Mouse (Mus musculus) mouse embryonic stem cell (cell line): ENCODE measurements around the gene Dennd4a.

ENCODE experiments used
- in situ Hi-C, 2 experiments: fragments of 300-500 bp; cut with MboI; formaldehyde crosslinking; loops; 1 replicate in 1 of 2; 3 replicates in 1 of 2; pipeline ENCODE4 v1.14.3; 2019 to 2020; ENCODE audit warnings: low sequenced_read_pairs in 2 of 2, low pct_unique_long_range_greater_than_20kb in 1 of 2, mixed read lengths in 1 of 2; ENCODE audit not compliant: unreplicated experiment in 1 of 2

Dennd4a gene

GRCm38 (mm10) chr9:64810822-64811537, at the start of gene Dennd4a:
Gene Dennd4a, plus strand, starts transcription at chr9:64811340.
- in situ Hi-C loops = no loop called here

DNA sequence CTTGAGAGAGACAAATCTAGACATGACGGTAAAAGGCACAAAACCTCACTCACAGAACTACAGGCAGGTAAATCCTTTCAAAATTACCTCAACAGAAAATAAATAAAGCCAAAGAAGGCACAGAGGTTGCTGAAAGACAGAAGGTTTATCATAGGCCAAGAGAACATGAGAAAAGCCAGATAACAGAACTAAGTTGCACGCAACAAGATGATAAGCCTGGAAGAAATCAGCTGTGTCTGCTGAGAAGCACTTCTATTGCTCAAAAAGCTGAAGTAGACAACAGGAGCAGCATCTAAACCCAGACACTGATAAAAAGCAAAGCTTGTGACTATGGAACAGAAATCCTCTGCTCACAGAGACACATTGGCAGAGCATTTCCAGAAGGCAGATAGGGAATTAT, 46.3 kb upstream of the Dennd4a start:
- in situ Hi-C loops = no loop called here

DNA sequence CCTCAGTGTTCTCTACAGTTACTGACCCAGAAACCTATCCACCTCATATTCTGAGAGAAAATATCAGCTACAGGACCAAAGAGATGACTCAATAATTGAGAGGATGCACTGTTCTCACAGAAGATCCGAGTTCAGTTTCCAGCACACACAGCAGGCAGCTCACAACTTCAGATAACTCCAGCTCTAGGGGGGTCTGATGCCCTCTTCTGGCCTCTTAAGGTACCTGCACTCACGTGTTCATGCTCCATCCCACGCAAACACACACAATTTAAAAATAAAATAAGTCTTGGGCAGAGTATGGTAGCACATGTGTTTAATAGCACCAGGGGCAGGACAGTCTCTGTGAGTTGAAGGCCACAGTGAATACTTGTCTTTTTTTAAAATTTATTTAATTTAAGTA, 45.0 kb upstream of the Dennd4a start:
- in situ Hi-C loops = no loop called here

DNA sequence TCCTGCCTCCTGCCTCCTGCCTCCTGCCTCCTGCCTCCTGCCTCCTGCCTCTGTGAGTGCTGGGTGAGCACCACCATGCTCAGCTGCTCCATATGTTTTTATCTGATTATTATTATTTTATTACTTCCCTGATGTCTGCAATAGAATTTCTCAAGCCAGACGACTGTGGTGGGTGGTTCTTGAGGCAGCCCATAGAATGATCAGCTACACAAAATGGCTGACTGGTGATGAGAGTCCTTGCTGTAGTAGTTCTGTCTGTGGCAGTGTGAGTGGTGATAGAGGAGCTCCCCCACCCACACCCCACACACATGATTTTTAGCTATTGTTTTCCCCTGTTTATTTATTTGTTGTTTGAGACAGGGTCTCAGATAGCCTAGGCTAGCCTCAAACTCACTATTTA, 43.3 kb upstream of the Dennd4a start:
- in situ Hi-C loops = no loop called here

GRCm38 (mm10) chr9:64769066-64769695, 42.0 kb upstream of the Dennd4a start:
- in situ Hi-C loops = no loop called here

GRCm38 (mm10) chr9:64769911-64770310, 41.2 kb upstream of the Dennd4a start:
- in situ Hi-C loops = no loop called here

DNA sequence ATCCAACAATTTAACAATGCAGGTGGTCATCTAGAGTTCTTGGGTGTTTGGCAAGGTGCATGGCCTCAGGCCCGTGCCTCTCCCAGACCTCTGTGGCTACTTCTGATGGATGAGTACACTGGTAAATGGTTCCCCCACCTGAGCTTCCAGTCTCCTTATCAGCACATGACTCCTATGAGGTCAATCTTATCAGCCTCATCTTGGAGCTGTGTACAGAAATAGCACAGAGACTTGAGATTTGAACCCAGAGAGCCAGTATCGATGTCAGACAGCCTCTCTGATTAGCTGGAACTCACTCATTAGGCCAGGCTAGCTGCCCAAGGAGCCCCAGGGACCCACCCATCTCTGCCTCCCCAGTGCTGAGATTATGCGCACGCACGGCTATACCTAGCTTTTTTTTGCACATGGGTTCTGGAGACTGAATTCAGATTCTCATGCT, 40.7 kb upstream of the Dennd4a start:
- in situ Hi-C loops = no loop called here

- in situ Hi-C loops = no loop called here
Measured at GRCm38 (mm10) chr9:64771236-64771635, 39.9 kb upstream of the Dennd4a start.

DNA sequence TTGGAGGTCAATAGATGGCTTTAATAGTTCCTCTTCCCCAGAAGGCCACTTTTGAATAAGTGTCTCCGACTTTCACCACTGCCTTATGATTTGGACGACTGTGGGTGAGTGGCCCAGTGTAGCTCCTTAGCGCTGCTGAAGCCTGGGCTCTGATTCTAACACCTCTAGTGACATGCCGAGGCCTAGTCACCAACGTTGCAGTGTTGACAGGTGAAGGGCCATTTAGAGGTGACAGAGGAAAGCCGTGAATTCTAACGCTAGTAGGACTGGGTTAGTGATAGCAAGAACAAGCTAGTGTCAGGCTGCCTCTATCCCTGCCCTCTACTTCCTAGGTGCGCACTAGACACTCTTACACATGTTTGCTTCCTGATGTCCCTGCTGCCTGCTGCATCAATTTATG, 37.9 kb upstream of the Dennd4a start:
- in situ Hi-C loops = no loop called here

DNA sequence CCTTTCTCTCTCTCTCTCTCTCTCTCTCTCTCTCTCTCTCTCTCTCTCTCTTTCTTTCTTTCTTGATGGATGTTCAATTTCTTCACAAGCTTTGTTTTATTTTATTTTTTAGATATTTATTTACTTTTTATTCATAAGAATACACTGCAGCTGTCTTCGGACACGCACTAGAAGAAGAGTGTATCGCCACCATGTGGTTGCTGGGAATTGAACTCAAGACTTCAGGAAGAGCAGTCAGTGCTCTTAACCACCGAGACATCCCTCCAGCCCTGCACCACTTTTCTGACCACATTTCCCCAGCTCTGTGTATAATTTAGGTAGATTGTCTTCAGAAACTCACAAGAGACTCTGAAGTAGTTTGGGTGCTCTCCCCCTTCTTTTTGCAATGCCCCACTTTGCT, 37.2 kb upstream of the Dennd4a start:
- in situ Hi-C loops = no loop called here

DNA sequence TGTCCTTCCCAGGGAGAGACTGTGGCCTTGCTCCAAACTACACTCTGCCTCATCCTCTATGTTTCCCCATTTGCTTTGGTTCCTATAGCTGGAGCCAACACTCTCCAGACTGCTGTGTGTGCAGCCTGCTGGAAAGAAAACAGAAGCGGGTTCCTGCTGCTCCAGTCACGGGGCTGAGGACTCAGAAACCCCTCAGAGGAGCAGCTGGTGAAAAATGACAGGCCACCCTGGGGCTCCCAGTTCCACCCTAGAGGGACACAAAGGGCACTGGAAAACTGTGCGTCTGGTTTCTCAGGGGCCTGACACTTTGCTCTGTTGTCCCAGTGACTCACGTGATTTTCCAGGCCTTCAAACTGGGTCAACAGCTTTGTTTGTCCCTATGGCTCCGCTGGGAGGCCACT, 36.7 kb upstream of the Dennd4a start:
- in situ Hi-C loops = no loop called here

GRCm38 (mm10) chr9:64774883-64775282, 36.3 kb upstream of the Dennd4a start:
- in situ Hi-C loops = no loop called here

- in situ Hi-C loops = no loop called here
Measured at GRCm38 (mm10) chr9:64775491-64775890, 35.6 kb upstream of the Dennd4a start.

DNA sequence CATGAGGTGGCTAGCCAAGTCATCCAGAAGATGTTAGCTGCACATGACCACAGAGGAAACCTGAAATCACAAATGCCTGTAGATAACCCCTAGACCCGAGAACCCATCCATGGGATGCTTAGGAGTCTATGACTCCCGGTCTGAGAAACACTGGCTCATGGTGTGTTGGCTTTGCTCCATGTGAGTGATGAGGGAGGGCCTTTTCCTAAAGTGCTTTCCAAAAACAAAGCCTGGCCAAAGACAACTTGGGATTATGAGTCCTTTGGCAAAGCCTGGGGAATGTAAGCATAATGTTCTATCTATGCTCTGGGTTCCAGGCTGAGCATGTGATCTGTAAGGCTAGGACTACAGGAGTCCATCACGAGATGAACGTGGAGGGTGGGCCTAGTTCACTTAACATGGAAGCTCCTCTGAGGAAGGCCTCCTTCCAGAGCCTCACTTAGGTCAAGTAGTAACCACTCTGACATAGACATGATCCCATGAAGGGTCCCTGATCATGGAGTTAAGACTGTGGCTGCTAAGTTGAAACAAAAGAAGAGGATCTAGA, 33.6 kb upstream of the Dennd4a start:
- in situ Hi-C loops = no loop called here

DNA sequence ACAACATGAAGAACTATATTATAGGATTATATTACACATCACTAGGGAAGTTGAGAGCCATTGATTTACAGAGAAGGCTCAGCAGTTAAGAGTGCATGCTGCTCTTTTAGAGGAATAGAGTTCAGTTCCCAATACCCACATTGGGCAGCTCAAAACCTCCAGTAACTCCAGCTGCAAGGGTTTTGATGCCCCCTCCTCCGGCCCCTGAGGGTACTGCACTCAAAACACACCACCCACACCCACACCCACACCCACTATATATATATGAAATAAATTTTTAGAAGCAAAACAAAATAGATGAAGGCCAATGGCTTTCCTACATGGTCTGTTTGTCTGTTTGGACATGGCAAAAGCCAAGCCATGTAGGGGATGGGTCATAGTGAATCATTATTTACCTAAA, 33.0 kb upstream of the Dennd4a start:
- in situ Hi-C loops = no loop called here

- in situ Hi-C loops = no loop called here
Measured at GRCm38 (mm10) chr9:64779628-64780027, 31.5 kb upstream of the Dennd4a start.

DNA sequence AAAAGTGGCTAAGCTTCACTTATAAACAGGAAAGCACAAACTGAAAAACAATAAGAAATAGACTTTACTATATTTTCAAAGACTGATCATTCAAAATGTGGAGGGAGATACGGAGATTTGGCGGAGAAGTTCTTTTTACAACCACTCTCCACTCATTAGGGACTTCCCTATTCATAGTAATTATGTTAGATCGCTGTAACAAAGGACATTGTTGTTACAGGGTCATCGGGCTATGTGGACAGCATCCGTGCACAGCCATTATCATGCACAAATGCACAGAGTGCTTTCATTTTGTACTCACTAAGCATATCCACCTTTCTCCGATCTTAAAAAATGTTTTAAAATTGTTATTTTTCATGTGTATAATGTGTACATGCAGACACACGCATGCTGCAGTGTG, 27.6 kb upstream of the Dennd4a start:
- in situ Hi-C loops = no loop called here

GRCm38 (mm10) chr9:64784841-64785240, 26.3 kb upstream of the Dennd4a start:
- in situ Hi-C loops = no loop called here

GRCm38 (mm10) chr9:64786216-64786905, 24.8 kb upstream of the Dennd4a start:
- in situ Hi-C loops = no loop called here
